Mouse (Mus musculus): ENCODE data around the gene Col25a1. TPM values are rescaled to one million over a fixed set of nuclear protein-coding genes. Genes with fewer than 3 reads are reported as not detected.

Col25a1 gene
- polyA plus RNA-seq, 1 experiment from 2014 or later: 0.59 TPM

GRCm38 (mm10) chr3:130288756-130289155 lies 157.5 kb downstream of the Col25a1 start:
- no peak overlapping the region for H3K4me3 ChIP-seq (ENCODE audit: low read depth, low read length)
- H3K4me1 ChIP-seq (replicated peaks; ENCODE audit: control insufficient read depth, insufficient read depth, low read length): no peaks in the 10 kb centered on the region
- no peaks in the 10 kb centered on the region for H3K9me3 ChIP-seq (ENCODE audit: control insufficient read depth)
- no peak for ATAC-seq
- 81% methylated on average over 4 of the region's 4 CpGs for WGBS
- H3K4me2 ChIP-seq (replicated peaks; ENCODE audit: low read depth): no peak overlapping the region
- TF ChIP-seq CTCF (IDR thresholded peaks at IDR 0.05; ENCODE audit: low read depth): no peak
- no peaks in the 10 kb centered on the region for H3K36me3 ChIP-seq (ENCODE audit: control insufficient read depth, insufficient read depth)
- H3K9ac ChIP-seq (ENCODE audit: low read depth, low read length): no peak overlapping the region
- H3K27me3 ChIP-seq (replicated peaks; ENCODE audit: control insufficient read depth, insufficient read depth, low read length): no peaks in the 10 kb centered on the region
- no peak overlapping the region for H3K27ac ChIP-seq (ENCODE audit: low read depth, low read length)

GRCm38 (mm10) chr3:130289220-130289619 lies 157.9 kb downstream of the Col25a1 start:
- ATAC-seq: no peak

GRCm38 (mm10) chr3:130290175-130290574 lies 158.9 kb downstream of the Col25a1 start:
- H3K9ac ChIP-seq (ENCODE audit: low read depth, low read length): no peak overlapping the region
- 70% methylated on average over 6 of the region's 6 CpGs for WGBS
- H3K4me1 ChIP-seq (replicated peaks; ENCODE audit: control insufficient read depth, insufficient read depth, low read length): no peaks in the 10 kb centered on the region
- no peak overlapping the region for H3K4me3 ChIP-seq (ENCODE audit: low read depth, low read length)
- no peak overlapping the region for H3K27ac ChIP-seq (ENCODE audit: low read depth, low read length)
- no peak for TF ChIP-seq CTCF (IDR thresholded peaks at IDR 0.05; ENCODE audit: low read depth)
- no peaks in the 10 kb centered on the region for H3K9me3 ChIP-seq (ENCODE audit: control insufficient read depth)
- no peak overlapping the region for H3K4me2 ChIP-seq (replicated peaks; ENCODE audit: low read depth)
- no peaks in the 10 kb centered on the region for H3K27me3 ChIP-seq (replicated peaks; ENCODE audit: control insufficient read depth, insufficient read depth, low read length)
- no peak for ATAC-seq
- no peaks in the 10 kb centered on the region for H3K36me3 ChIP-seq (ENCODE audit: control insufficient read depth, insufficient read depth)

More at GRCm38 (mm10) chr3:130289220-130289619, 157.9 kb downstream of the Col25a1 start:
- Histone ChIP-seq H3K27ac (ENCODE audit: low read depth, low read length) (no peak overlapping the region), H3K27me3 (replicated peaks; ENCODE audit: control insufficient read depth, insufficient read depth, low read length) (no peaks in the 10 kb centered on the region), H3K4me1 (replicated peaks; ENCODE audit: control insufficient read depth, insufficient read depth, low read length) (no peaks in the 10 kb centered on the region), H3K36me3 (ENCODE audit: control insufficient read depth, insufficient read depth) (no peaks in the 10 kb centered on the region), H3K9ac (ENCODE audit: low read depth, low read length) (no peak overlapping the region), H3K4me2 (replicated peaks; ENCODE audit: low read depth) (no peak overlapping the region), H3K9me3 (ENCODE audit: control insufficient read depth) (no peaks in the 10 kb centered on the region), H3K4me3 (ENCODE audit: low read depth, low read length) (no peak overlapping the region)
- WGBS: 87% methylated on average over 3 of the region's 3 CpGs
- TF ChIP-seq CTCF (IDR thresholded peaks at IDR 0.05; ENCODE audit: low read depth): no peak

GRCm38 (mm10) chr3:130290672-130291071 lies 159.4 kb downstream of the Col25a1 start:
- Histone ChIP-seq H3K4me3 (ENCODE audit: low read depth, low read length) (no peak overlapping the region), H3K27ac (ENCODE audit: low read depth, low read length) (no peak overlapping the region), H3K9me3 (ENCODE audit: control insufficient read depth) (no peaks in the 10 kb centered on the region), H3K36me3 (ENCODE audit: control insufficient read depth, insufficient read depth) (no peaks in the 10 kb centered on the region), H3K4me1 (replicated peaks; ENCODE audit: control insufficient read depth, insufficient read depth, low read length) (no peaks in the 10 kb centered on the region), H3K4me2 (replicated peaks; ENCODE audit: low read depth) (no peak overlapping the region), H3K9ac (ENCODE audit: low read depth, low read length) (no peak overlapping the region), H3K27me3 (replicated peaks; ENCODE audit: control insufficient read depth, insufficient read depth, low read length) (no peaks in the 10 kb centered on the region)
- WGBS: 89% methylated on average over 5 of the region's 5 CpGs
- no peak for ATAC-seq
- no peak for TF ChIP-seq CTCF (IDR thresholded peaks at IDR 0.05; ENCODE audit: low read depth)

GRCm38 (mm10) chr3:130291926-130292325 lies 160.6 kb downstream of the Col25a1 start:
- H3K27me3 ChIP-seq (replicated peaks; ENCODE audit: control insufficient read depth, insufficient read depth, low read length): no peaks in the 10 kb centered on the region
- H3K9me3 ChIP-seq (ENCODE audit: control insufficient read depth): no peaks in the 10 kb centered on the region
- WGBS: 92% methylated on average over 5 of the region's 5 CpGs
- no peaks in the 10 kb centered on the region for H3K4me1 ChIP-seq (replicated peaks; ENCODE audit: control insufficient read depth, insufficient read depth, low read length)
- no peaks in the 10 kb centered on the region for H3K36me3 ChIP-seq (ENCODE audit: control insufficient read depth, insufficient read depth)
- H3K4me2 ChIP-seq (replicated peaks; ENCODE audit: low read depth): no peak overlapping the region
- H3K27ac ChIP-seq (ENCODE audit: low read depth, low read length): no peak overlapping the region
- no peak for ATAC-seq
- no peak for TF ChIP-seq CTCF (IDR thresholded peaks at IDR 0.05; ENCODE audit: low read depth)
- no peak overlapping the region for H3K9ac ChIP-seq (ENCODE audit: low read depth, low read length)
- H3K4me3 ChIP-seq (ENCODE audit: low read depth, low read length): no peak overlapping the region

- H3K9ac ChIP-seq (ENCODE audit: low read depth, low read length): no peak overlapping the region
- no peaks in the 10 kb centered on the region for H3K27me3 ChIP-seq (replicated peaks; ENCODE audit: control insufficient read depth, insufficient read depth, low read length)
- no peaks in the 10 kb centered on the region for H3K9me3 ChIP-seq (ENCODE audit: control insufficient read depth)
- no peaks in the 10 kb centered on the region for H3K36me3 ChIP-seq (ENCODE audit: control insufficient read depth, insufficient read depth)
- H3K4me2 ChIP-seq (replicated peaks; ENCODE audit: low read depth): no peak overlapping the region
- ATAC-seq: no peak
- H3K27ac ChIP-seq (ENCODE audit: low read depth, low read length): no peak overlapping the region
- H3K4me1 ChIP-seq (replicated peaks; ENCODE audit: control insufficient read depth, insufficient read depth, low read length): no peaks in the 10 kb centered on the region
- H3K4me3 ChIP-seq (ENCODE audit: low read depth, low read length): no peak overlapping the region
- 45% methylated on average over 3 of the region's 3 CpGs for WGBS
- no peak for TF ChIP-seq CTCF (IDR thresholded peaks at IDR 0.05; ENCODE audit: low read depth)
Observed at GRCm38 (mm10) chr3:130300530-130300929, 169.2 kb downstream of the Col25a1 start.

- Histone ChIP-seq H3K36me3 (ENCODE audit: control insufficient read depth, insufficient read depth) (no peaks in the 10 kb centered on the region), H3K9ac (ENCODE audit: low read depth, low read length) (no peak overlapping the region), H3K27ac (ENCODE audit: low read depth, low read length) (no peak overlapping the region), H3K4me3 (ENCODE audit: low read depth, low read length) (no peak overlapping the region), H3K4me1 (replicated peaks; ENCODE audit: control insufficient read depth, insufficient read depth, low read length) (no peaks in the 10 kb centered on the region), H3K9me3 (ENCODE audit: control insufficient read depth) (no peaks in the 10 kb centered on the region), H3K27me3 (replicated peaks; ENCODE audit: control insufficient read depth, insufficient read depth, low read length) (no peaks in the 10 kb centered on the region), H3K4me2 (replicated peaks; ENCODE audit: low read depth) (no peak overlapping the region)
- TF ChIP-seq CTCF (IDR thresholded peaks at IDR 0.05; ENCODE audit: low read depth): no peak
- 52% methylated on average over 12 of the region's 12 CpGs for WGBS
- ATAC-seq: no peak
Observed at GRCm38 (mm10) chr3:130303597-130303996, 172.3 kb downstream of the Col25a1 start.

Data from intestine, postnatal 0 days (tissue).